ENCODE assay signal across 7 mouse cellular contexts in genomic region chr9:52028521-52029405, GRCm38 (mm10). TPM values are rescaled to one million over a fixed set of nuclear protein-coding genes. Genes with fewer than 3 reads are reported as not detected.
A peak's percentile ranks its signal among the peaks of the same experiment; 100 is the strongest.
DNase-seq lines count a peak whose midpoint lies in the region; ATAC-seq lines count a peak whose summit lies in the region.

No protein-coding gene starts in this region.

- intact Hi-C loops in left cerebral cortex, postnatal 10 days (cut with DNase I), result no loop called here
- intact Hi-C loops in left cerebral cortex, postnatal 4 days (cut with DNase I), result no loop called here

- ATAC-seq in megakaryocyte-erythroid progenitor cell, adult 5-6 weeks (replicated peaks; ENCODE audit: low FRiP score, low TSS enrichment, poor library complexity, severe bottlenecking), result peak; percentile 89
- no peak for ATAC-seq in inflammation-experienced regulatory T-cells, adult 6 months

- peak; percentile 7 to 26 for DNase-seq in left cerebral cortex, postnatal 10 days (ENCODE audit: extremely low spot score in 1 of 2, low spot score in 2 of 2)
- no peak for DNase-seq in left cerebral cortex, postnatal 4 days
- peak; percentile 38 for DNase-seq in embryo, embryonic 11 days
- DNase-seq in heart, postnatal 4 days, result peak; percentile 42
- DNase-seq in cerebellum, adult 11-12 months, result no peak

RNA-seq across cellular contexts. Expression of gene Rdx, which starts 18.2 kb away (rescaled TPM):
- total RNA-seq in left cerebral cortex, postnatal 10 days (2021), result 10 to 100 TPM; 54.1 to 54.4 TPM
- 10 to 100 TPM; 58.4 to 71.4 TPM for total RNA-seq in left cerebral cortex, postnatal 4 days (2021)
- total RNA-seq in heart, postnatal 4 days (2021), result 100 to 1,000 TPM; 124 TPM
- 87.6 and 103 TPM in 2 replicates for total RNA-seq in megakaryocyte-erythroid progenitor cell, adult 5-6 weeks (2014; fragmentation: Nextera tagmentation)
- total RNA-seq in megakaryocyte-erythroid progenitor cell, adult 5-6 weeks (2017), result 320 and 325 TPM in 2 replicates
- 10 to 100 TPM; 45.1 to 71.9 (median 50.0) TPM for polyA plus RNA-seq in inflammation-experienced regulatory T-cells, adult 6 months (2017; shearing (Covaris generic))

Comparison
In these comparisons a context has a peak if more than half of its experiments do, and no peak if none do; other contexts are left out.
1. DNase-seq: peak in left cerebral cortex, postnatal 10 days (2 of 2), embryo, embryonic 11 days (single experiment) and heart, postnatal 4 days (single experiment); none in left cerebral cortex, postnatal 4 days (single experiment) and cerebellum, adult 11-12 months (single experiment).